Mouse (Mus musculus): Measurements from ENCODE around the gene Raly.

DNA sequence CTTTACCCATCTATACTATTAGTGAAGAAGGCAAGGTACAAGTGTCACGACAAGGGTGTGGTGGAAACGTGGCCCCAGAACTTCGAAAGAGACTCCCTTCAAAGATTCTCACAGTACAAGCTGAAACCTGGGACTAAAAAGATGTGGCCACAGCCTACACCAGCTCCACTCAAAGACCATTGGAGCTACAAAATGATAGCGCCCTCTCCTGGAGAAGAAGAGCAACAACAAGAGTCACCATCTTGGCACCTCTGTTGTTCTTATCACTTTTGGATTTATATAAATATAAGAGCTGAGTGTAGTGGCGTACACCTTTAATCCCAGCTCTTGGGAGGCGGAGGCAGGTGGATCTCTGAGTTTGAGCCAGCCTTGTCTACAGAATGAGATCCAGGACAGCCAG, 35.1 kb upstream of the Raly start:
- TF ChIP-seq CTCF (IDR thresholded peaks at IDR 0.05; ENCODE audit: low read depth), result peak; percentile 59
- no peak for TF ChIP-seq EP300 (IDR thresholded peaks at IDR 0.05; ENCODE audit: low read depth)
